Mouse (Mus musculus) C2C12 (cell line): ENCODE measurements around the gene Itpkb. TPM values are rescaled to one million over a fixed set of nuclear protein-coding genes. Genes with fewer than 3 reads are reported as not detected.

Experiments
- H3K27me3 ChIP-seq: one replicate; pipeline ENCODE4 v1.6.1; 2011; ENCODE audit not compliant: control insufficient read depth, insufficient read depth, insufficient read length
- H3K36me3 ChIP-seq: one replicate; pipeline ENCODE4 v1.6.1; 2011; ENCODE audit not compliant: control insufficient read depth, insufficient read depth
- H3K4me3 ChIP-seq: one replicate; pipeline ENCODE4 v1.5.1; 2011; ENCODE audit warnings: mild to moderate bottlenecking, control low read depth; ENCODE audit not compliant: poor library complexity, insufficient read depth, severe bottlenecking
- H3K79me2 ChIP-seq: one replicate; pipeline ENCODE4 v1.6.1; 2011; ENCODE audit not compliant: control insufficient read depth, insufficient read depth
- H3K79me3 ChIP-seq: one replicate; pipeline ENCODE4 v1.6.1; 2011; ENCODE audit warnings: low read depth, control low read depth
- H3ac ChIP-seq: one replicate; pipeline ENCODE3; 2011; ENCODE audit warnings: low read depth; ENCODE audit not compliant: control insufficient read depth, insufficient read length
- CEBPB ChIP-seq: IDR thresholded peaks from one replicate; pipeline ENCODE4 v1.6.1; 2011; ENCODE audit warnings: low read depth, mild to moderate bottlenecking, control low read depth, moderate library complexity
- CTCF ChIP-seq: IDR thresholded peaks from one replicate; pipeline ENCODE4 v1.5.1; 2011; ENCODE audit not compliant: control insufficient read depth, insufficient read depth, insufficient read length
- FOSL1 ChIP-seq: IDR thresholded peaks from one replicate; pipeline ENCODE4 v1.8.0; 2011; ENCODE audit warnings: mild to moderate bottlenecking, low read length; ENCODE audit not compliant: poor library complexity, insufficient read depth, severe bottlenecking
- MAX ChIP-seq: IDR thresholded peaks from one replicate; pipeline ENCODE4 v1.6.1; 2011; ENCODE audit warnings: mild to moderate bottlenecking, control low read depth
- MYOD1 ChIP-seq: IDR thresholded peaks from one replicate; pipeline ENCODE4 v1.6.1; 2011; ENCODE audit warnings: low read depth; ENCODE audit not compliant: control insufficient read depth, insufficient read length
- MYOG ChIP-seq: IDR thresholded peaks from one replicate; pipeline ENCODE4 v1.6.1; 2011; ENCODE audit not compliant: control insufficient read depth, insufficient read length; ENCODE audit errors: extremely low read depth
- USF1 ChIP-seq: IDR thresholded peaks from one replicate; pipeline ENCODE4 v1.6.1; 2011; ENCODE audit warnings: low read depth, mild to moderate bottlenecking, control low read depth, moderate library complexity
- polyA plus RNA-seq: library from polyadenylated mRNA; unstranded; fragments of >200 nt; fragmentation: generic; extraction: Trizol; gene quantifications from one replicate; pipeline ENCODE4 v1.2.1, GENCODE M21; 2012; ENCODE audit warnings: missing spikeins

Itpkb gene
- polyA plus RNA-seq, 1 experiment: 1.1 TPM

DNA sequence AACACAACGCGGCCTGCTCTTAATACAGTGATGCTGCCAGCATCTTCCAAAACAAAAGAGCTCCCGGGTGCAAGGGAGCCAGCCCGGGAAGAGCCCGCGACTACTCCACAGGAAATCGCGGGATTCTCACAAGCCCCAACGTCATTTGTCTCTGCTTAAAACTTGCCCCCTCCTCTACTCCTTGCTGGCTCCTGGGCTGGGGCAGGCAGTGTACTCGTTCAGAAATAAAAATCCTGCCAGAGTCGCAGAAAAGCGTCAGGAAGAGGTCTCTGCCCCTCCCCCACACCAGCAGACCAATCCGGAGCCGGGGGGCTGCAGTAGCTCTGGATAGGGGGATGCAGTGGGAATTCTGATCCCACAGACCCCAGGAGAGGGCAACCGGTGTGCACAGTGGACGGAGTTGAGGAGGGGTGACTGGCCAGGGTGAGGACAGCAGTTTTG lies 102.8 kb downstream of the Itpkb start:
- Histone ChIP-seq H3ac (no peak overlapping the region), H3K79me2 (no peaks in the 10 kb centered on the region), H3K4me3 (no peak overlapping the region), H3K27me3 (peaks cover 13% of the 10 kb centered on the region), H3K79me3 (no peaks in the 10 kb centered on the region), H3K36me3 (no peaks in the 10 kb centered on the region)
- TF ChIP-seq MYOD1 (no peak), CTCF (no peak), USF1 (no peak), CEBPB (no peak), FOSL1 (no peak), MYOG (no peak), MAX (no peak)

DNA sequence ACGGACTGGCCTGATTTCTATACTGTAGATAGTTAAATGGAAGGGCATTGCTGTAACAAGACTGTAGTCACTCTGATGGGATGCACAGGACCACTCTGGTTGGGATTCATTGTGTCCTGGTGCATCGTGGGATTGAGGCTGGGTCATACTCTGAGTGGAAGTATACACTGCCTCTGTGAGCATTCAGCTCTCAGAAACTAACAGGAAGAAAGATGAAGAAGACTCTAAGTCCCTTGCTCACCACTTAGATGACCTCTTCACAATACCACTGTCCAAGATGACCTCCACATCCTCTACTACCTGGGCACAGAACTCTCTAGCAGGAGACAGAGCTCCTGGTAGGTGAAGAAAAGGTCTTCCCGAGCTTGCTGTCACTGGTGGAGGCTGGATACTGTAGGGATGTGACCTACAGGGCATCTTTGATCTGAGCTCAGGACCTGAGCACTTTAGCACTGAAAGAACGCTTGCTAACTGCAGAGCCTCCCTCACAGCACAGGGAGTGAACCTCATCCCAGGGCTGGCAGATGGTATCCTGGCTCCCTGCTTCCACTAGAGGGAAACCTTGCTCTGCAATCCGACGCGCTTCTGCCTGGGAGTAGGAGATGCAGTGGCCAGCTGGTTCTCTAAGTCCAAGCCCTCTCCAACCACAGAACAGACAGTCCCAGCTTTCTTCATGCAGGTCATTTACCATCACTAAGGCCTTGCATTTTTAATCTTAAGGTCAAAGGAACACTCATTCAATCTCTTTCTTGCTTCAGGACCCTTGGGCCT lies 103.7 kb downstream of the Itpkb start:
- no peaks in the 10 kb centered on the region for H3K36me3 ChIP-seq
- no peak overlapping the region for H3ac ChIP-seq
- no peaks in the 10 kb centered on the region for H3K79me3 ChIP-seq
- no peak overlapping the region for H3K4me3 ChIP-seq
- peaks cover 20% of the 10 kb centered on the region for H3K27me3 ChIP-seq
- no peak for TF ChIP-seq CEBPB
- peak; percentile 90 for TF ChIP-seq CTCF
- H3K79me2 ChIP-seq: no peaks in the 10 kb centered on the region

DNA sequence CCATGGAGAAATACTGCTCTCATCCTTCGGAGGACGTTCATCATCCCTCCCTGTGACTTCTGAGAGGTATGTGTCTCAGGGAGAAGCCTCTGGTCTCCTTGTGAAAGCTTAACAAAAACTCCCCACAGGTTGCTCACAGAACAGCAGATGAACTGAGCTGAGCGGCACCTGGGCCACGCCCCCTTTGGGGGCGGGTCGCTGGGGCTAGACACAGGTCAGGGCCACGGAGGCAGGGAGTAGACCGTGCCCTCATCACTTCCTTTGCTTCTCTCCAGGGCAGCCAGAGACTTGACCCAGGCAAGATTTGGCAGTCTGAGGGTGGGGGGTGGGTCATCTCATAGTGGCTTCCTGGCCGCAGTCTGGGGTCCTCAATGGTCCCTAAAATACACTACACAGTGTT lies 104.6 kb downstream of the Itpkb start:
- Histone ChIP-seq H3K79me3 (no peaks in the 10 kb centered on the region), H3K4me3 (no peak overlapping the region), H3K79me2 (no peaks in the 10 kb centered on the region), H3K36me3 (no peaks in the 10 kb centered on the region), H3ac (no peak overlapping the region), H3K27me3 (peaks cover 24% of the 10 kb centered on the region)
- no peak for TF ChIP-seq MYOG
- no peak for TF ChIP-seq CEBPB
- no peak for TF ChIP-seq MAX
- no peak for TF ChIP-seq FOSL1
- no peak for TF ChIP-seq MYOD1
- no peak for TF ChIP-seq CTCF
- no peak for TF ChIP-seq USF1

DNA sequence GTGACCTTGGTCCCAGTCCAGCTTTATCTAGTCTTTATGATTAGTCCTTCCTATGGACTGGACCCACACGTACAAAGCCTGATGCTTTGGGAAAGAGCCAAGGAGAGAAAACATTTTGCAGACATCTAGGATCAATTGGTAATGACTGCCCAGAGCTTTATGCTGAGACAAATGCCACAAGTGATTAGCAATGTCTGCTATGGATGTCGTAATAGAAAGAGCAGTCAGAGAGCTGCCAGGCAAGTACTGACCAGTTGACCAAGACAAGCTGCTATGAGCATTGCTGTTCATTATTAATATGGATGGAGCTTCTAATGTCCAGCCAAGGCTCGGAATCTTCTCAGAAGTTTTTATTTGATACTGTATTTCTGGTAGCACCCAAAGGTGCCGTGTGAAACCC lies 109.2 kb downstream of the Itpkb start:
- Histone ChIP-seq H3K36me3 (no peaks in the 10 kb centered on the region), H3K4me3 (no peak overlapping the region), H3K27me3 (peaks cover 52% of the 10 kb centered on the region), H3ac (no peak overlapping the region), H3K79me2 (no peaks in the 10 kb centered on the region), H3K79me3 (no peaks in the 10 kb centered on the region)
- TF ChIP-seq CEBPB: no peak
- no peak for TF ChIP-seq FOSL1

DNA sequence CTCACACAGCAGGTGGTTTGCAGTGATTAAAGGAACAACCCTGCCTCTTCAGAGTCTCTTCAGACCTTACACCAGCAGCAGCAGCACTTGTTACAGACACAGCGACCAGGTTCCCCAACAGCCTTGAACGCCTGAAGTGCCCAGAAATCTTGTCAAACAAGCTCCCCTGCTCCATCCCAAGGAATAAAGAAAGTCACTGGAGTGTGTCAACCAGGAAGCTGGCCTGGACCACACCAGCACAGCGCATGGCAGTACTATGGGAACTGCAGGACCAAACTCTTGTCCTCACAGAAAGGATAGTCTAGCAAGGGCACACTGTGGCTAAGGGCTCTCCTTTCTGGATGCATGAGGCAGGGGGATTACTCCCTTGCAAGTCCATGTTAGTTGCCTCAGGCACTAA lies 114.1 kb downstream of the Itpkb start:
- H3ac ChIP-seq: no peak overlapping the region
- TF ChIP-seq MAX (no peak), MYOD1 (no peak), FOSL1 (no peak), MYOG (no peak), CEBPB (no peak), CTCF (no peak), USF1 (no peak)
- no peaks in the 10 kb centered on the region for H3K79me2 ChIP-seq
- H3K36me3 ChIP-seq: no peaks in the 10 kb centered on the region
- no peak overlapping the region for H3K4me3 ChIP-seq
- no peaks in the 10 kb centered on the region for H3K79me3 ChIP-seq
- H3K27me3 ChIP-seq: peaks cover 59% of the 10 kb centered on the region

DNA sequence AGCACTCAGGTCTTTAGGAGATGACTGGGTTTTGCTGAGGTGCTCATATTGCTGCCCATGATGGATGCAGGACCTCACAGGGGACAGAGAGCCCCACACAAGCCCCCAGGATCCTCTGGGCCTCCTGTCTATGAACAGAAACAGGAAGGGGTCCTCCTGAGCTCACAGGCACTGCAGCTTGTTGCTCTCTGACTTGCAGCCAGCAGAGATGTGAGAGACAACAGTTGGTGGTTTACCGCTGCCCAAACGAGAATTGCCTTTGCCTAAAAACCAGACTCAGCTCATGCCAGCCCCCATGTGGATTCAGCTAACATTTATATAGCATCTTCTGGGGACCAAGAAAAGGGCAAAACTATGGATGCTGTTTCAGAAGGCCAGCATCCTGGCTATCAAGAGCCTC lies 119.4 kb downstream of the Itpkb start:
- Histone ChIP-seq H3K79me2 (no peaks in the 10 kb centered on the region), H3ac (no peak overlapping the region), H3K4me3 (no peak overlapping the region), H3K27me3 (peaks cover 62% of the 10 kb centered on the region), H3K79me3 (no peaks in the 10 kb centered on the region), H3K36me3 (no peaks in the 10 kb centered on the region)
- TF ChIP-seq USF1: no peak
- no peak for TF ChIP-seq CEBPB
